Mouse (Mus musculus): ENCODE data around the gene Tgfbi. TPM values are rescaled to one million over a fixed set of nuclear protein-coding genes. Genes with fewer than 3 reads are reported as not detected.

Gene Tgfbi
- not detected for polyA plus RNA-seq (2017; shearing (Covaris generic))

GRCm38 (mm10) chr13:56609103-56609856 lies at the start of gene Tgfbi:
Tgfbi (plus strand) TSS chr13:56609523.

Other genes with a start within 250 kb of the Tgfbi start
- gene Gm3045, start 182.9 kb upstream of the Tgfbi start, polyA plus RNA-seq (2017; shearing (Covaris generic)) = not detected
- gene Slc25a48, start 171.2 kb upstream of the Tgfbi start, polyA plus RNA-seq (2017; shearing (Covaris generic)) = not detected
- not detected for gene Il9, start 127.3 kb upstream of the Tgfbi start, polyA plus RNA-seq (2017; shearing (Covaris generic))
- 1.6 TPM for gene Fbxl21, start 87.1 kb upstream of the Tgfbi start, polyA plus RNA-seq (2017; shearing (Covaris generic))
- gene Lect2, start 61.0 kb upstream of the Tgfbi start, polyA plus RNA-seq (2017; shearing (Covaris generic)) = not detected
- 33.3 TPM for gene Smad5, start 93.5 kb downstream of the Tgfbi start, polyA plus RNA-seq (2017; shearing (Covaris generic))
- not detected for gene Gm45623, start 144.3 kb downstream of the Tgfbi start, polyA plus RNA-seq (2017; shearing (Covaris generic))

All from effector memory CD4-positive, alpha-beta T cell, adult 5 months (primary cell).